Mouse (Mus musculus) forebrain, embryonic 13.5 days (tissue): ENCODE data around the gene Srpk2. TPM values are rescaled to one million over a fixed set of nuclear protein-coding genes. Genes with fewer than 3 reads are reported as not detected.
"Not testable (repeated sequence)": the region's sequence is repeated elsewhere in the genome, so short reads cannot be mapped to it uniquely, and the experiment has no call there.

Source experiments
- ATAC-seq: fragments of 200-750 bp; cut with Nextera tagmentation; 2 replicates; pipeline ENCODE4 v1.8.0; 2017
- H3K27ac ChIP-seq: fragments of 300-500 bp; sonication (generic); 2 replicates; pipeline ENCODE4 v1.5.1; 2015; ENCODE audit warnings: inconsistent platforms, mild to moderate bottlenecking, moderate library complexity
- H3K27me3 ChIP-seq: fragments of 300-500 bp; sonication (generic); 2 replicates; pipeline ENCODE4 v1.6.1; 2015; ENCODE audit warnings: mild to moderate bottlenecking, inconsistent platforms
- H3K36me3 ChIP-seq: fragments of 300-500 bp; sonication (generic); 2 replicates; pipeline ENCODE4 v1.6.1; 2015; ENCODE audit warnings: mild to moderate bottlenecking, inconsistent platforms; ENCODE audit not compliant: poor library complexity, severe bottlenecking
- H3K4me1 ChIP-seq: fragments of 300-500 bp; sonication (generic); 2 replicates; pipeline ENCODE4 v1.6.1; 2015; ENCODE audit warnings: inconsistent platforms
- H3K4me2 ChIP-seq: fragments of 300-500 bp; sonication (generic); 2 replicates; pipeline ENCODE4 v1.6.1; 2015; ENCODE audit warnings: inconsistent platforms, mild to moderate bottlenecking, moderate library complexity
- H3K4me3 ChIP-seq: fragments of 300-500 bp; sonication (generic); 2 replicates; pipeline ENCODE4 v1.5.1; 2015; ENCODE audit warnings: mild to moderate bottlenecking, inconsistent platforms
- H3K9ac ChIP-seq: fragments of 300-500 bp; sonication (generic); 2 replicates; pipeline ENCODE4 v1.6.1; 2015; ENCODE audit warnings: mild to moderate bottlenecking, inconsistent platforms
- H3K9me3 ChIP-seq: fragments of 300-500 bp; sonication (generic); replicated peaks from 2 replicates; pipeline ENCODE4 v1.6.1; 2016; ENCODE audit warnings: inconsistent platforms
- whole genome bisulfite sequencing: fragments of 180-500 bp; shearing (Covaris S2); methylation state at CpG from one replicate; pipeline ENCODE4 v1.1.7; 2015; 5-methylcytosine and 5-hydroxymethylcytosine counted together
- polyA plus RNA-seq: library from polyadenylated mRNA; unstranded; fragments of >200 nt; fragmentation: Nextera tagmentation; extraction: Ambion mirVana; gene quantifications from 2 replicates; pipeline ENCODE4 v1.2.1, GENCODE M21; 2015

The Srpk2 gene
- polyA plus RNA-seq, 1 experiment from 2014 or later = 89.5 TPM

DNA sequence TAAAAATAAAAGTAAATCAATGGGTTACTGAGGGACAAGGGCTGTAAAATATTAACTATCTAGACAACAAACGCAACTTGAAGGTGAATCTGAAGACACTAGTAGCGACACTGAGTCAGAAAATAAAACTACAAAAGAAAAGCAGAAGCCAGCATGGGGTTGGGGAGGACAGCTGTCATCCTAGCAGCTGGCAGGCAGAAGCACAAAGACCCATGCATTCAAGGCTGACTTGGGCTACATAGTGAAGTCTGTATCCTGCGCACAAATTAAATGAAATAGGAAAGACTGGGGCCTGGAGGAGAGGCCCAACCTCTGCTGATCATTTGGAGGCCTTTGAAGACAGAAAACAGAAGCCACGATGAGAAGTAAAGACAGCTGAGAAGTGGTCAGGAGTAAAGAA is 106.6 kb downstream of the Srpk2 start:
- Histone ChIP-seq H3K4me3 (no peak overlapping the region), H3K4me1 (peaks cover 30% of the 10 kb centered on the region), H3K9me3 (no peaks in the 10 kb centered on the region), H3K9ac (no peak overlapping the region), H3K4me2 (no peak overlapping the region), H3K27ac (peak overlapping the region; percentile 41; the same call in 1 of the 2 replicates), H3K36me3 (0 out of 2 replicates have a peak, but pooled peaks cover 3% of the 10 kb centered on the region), H3K27me3 (no peaks in the 10 kb centered on the region)
- ATAC-seq = peak; percentile 68; the same call in 1 of the 2 replicates
- WGBS = 48% methylated on average over 4 of the region's 4 CpGs

- Histone ChIP-seq H3K9me3 (no peaks in the 10 kb centered on the region), H3K9ac (no peak overlapping the region), H3K27ac (no peak overlapping the region), H3K27me3 (no peaks in the 10 kb centered on the region), H3K4me3 (no peak overlapping the region), H3K4me1 (peaks cover 30% of the 10 kb centered on the region), H3K4me2 (no peak overlapping the region), H3K36me3 (0 out of 2 replicates have a peak, but pooled peaks cover 3% of the 10 kb centered on the region)
- ATAC-seq = no peak
- 76% methylated on average over 6 of the region's 6 CpGs for WGBS
These were observed 107.9 kb downstream of the Srpk2 start for GRCm38 (mm10) chr5:23576336-23577094.

DNA sequence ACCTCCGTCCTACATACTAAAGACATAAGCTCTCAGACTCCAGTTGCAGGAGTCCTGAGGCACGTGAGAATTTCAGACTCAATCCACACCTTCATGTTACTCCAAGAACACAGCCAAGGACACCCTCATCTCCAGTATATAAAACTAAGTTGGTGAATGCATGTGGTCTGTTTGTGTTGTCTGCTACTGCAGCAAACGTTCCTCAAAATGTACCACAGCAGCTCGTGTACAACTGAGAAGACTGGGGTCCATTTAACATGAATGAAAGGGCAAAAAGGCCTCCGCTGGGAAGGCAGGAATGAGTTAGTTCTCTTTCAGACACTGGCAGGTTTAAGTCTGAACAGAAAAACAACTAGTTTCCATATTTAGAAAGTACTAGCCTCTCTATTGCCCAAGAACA is 110.5 kb downstream of the Srpk2 start:
- H3K9me3 ChIP-seq = no peaks in the 10 kb centered on the region
- no peak overlapping the region for H3K4me3 ChIP-seq
- no peak for ATAC-seq
- no peak overlapping the region for H3K4me2 ChIP-seq
- H3K27ac ChIP-seq = no peak overlapping the region
- peaks cover 23% of the 10 kb centered on the region for H3K4me1 ChIP-seq
- no peak overlapping the region for H3K9ac ChIP-seq
- WGBS = 92% methylated on average over 5 of the region's 5 CpGs
- no peaks in the 10 kb centered on the region for H3K27me3 ChIP-seq
- 0 out of 2 replicates have a peak, but pooled peaks cover 6% of the 10 kb centered on the region for H3K36me3 ChIP-seq

GRCm38 (mm10) chr5:23568188-23568587 is 116.2 kb downstream of the Srpk2 start:
- Histone ChIP-seq H3K4me3 (no peak overlapping the region), H3K9ac (no peak overlapping the region), H3K4me1 (no peaks in the 10 kb centered on the region), H3K27ac (no peak overlapping the region), H3K4me2 (no peak overlapping the region), H3K27me3 (no peaks in the 10 kb centered on the region), H3K36me3 (peaks cover 19% of the 10 kb centered on the region), H3K9me3 (no peaks in the 10 kb centered on the region)
- 91% methylated on average over 5 of the region's 5 CpGs for WGBS
- no peak for ATAC-seq

GRCm38 (mm10) chr5:23566382-23566781 is 118.0 kb downstream of the Srpk2 start:
- H3K4me2 ChIP-seq = no peak overlapping the region
- no peak for ATAC-seq
- no peak overlapping the region for H3K4me3 ChIP-seq
- peaks cover 19% of the 10 kb centered on the region for H3K36me3 ChIP-seq
- 90% methylated on average over 6 of the region's 6 CpGs for WGBS
- no peaks in the 10 kb centered on the region for H3K27me3 ChIP-seq
- no peak overlapping the region for H3K27ac ChIP-seq
- H3K4me1 ChIP-seq = no peaks in the 10 kb centered on the region
- no peak overlapping the region for H3K9ac ChIP-seq
- no peaks in the 10 kb centered on the region for H3K9me3 ChIP-seq

- no peak for ATAC-seq
These were observed 121.9 kb downstream of the Srpk2 start for GRCm38 (mm10) chr5:23562278-23563060.

GRCm38 (mm10) chr5:23561227-23561626 is 123.2 kb downstream of the Srpk2 start:
- no peak overlapping the region for H3K4me2 ChIP-seq
- H3K4me1 ChIP-seq = no peaks in the 10 kb centered on the region
- H3K4me3 ChIP-seq = no peak overlapping the region
- no peaks in the 10 kb centered on the region for H3K9me3 ChIP-seq
- H3K9ac ChIP-seq = no peak overlapping the region
- no peaks in the 10 kb centered on the region for H3K27me3 ChIP-seq
- WGBS = 98% methylated on average over 2 of the region's 2 CpGs
- ATAC-seq = no peak
- peaks cover 23% of the 10 kb centered on the region for H3K36me3 ChIP-seq
- no peak overlapping the region for H3K27ac ChIP-seq

More at GRCm38 (mm10) chr5:23562278-23563060, 121.9 kb downstream of the Srpk2 start:
- no peaks in the 10 kb centered on the region for H3K9me3 ChIP-seq
- H3K36me3 ChIP-seq = peaks cover 23% of the 10 kb centered on the region
- H3K27ac ChIP-seq = no peak overlapping the region
- H3K4me2 ChIP-seq = no peak overlapping the region
- no peak overlapping the region for H3K4me3 ChIP-seq
- H3K4me1 ChIP-seq = no peaks in the 10 kb centered on the region
- no peak overlapping the region for H3K9ac ChIP-seq
- 88% methylated on average over 4 of the region's 4 CpGs for WGBS
- no peaks in the 10 kb centered on the region for H3K27me3 ChIP-seq

- Histone ChIP-seq H3K9me3 (no peaks in the 10 kb centered on the region), H3K9ac (no peak overlapping the region), H3K27me3 (no peaks in the 10 kb centered on the region), H3K4me1 (no peaks in the 10 kb centered on the region), H3K4me2 (no peak overlapping the region), H3K27ac (no peak overlapping the region), H3K4me3 (no peak overlapping the region), H3K36me3 (peaks cover 23% of the 10 kb centered on the region)
- ATAC-seq = no peak
- 92% methylated on average over 4 of the region's 4 CpGs for WGBS
These were observed 124.2 kb downstream of the Srpk2 start for GRCm38 (mm10) chr5:23560171-23560570.

DNA sequence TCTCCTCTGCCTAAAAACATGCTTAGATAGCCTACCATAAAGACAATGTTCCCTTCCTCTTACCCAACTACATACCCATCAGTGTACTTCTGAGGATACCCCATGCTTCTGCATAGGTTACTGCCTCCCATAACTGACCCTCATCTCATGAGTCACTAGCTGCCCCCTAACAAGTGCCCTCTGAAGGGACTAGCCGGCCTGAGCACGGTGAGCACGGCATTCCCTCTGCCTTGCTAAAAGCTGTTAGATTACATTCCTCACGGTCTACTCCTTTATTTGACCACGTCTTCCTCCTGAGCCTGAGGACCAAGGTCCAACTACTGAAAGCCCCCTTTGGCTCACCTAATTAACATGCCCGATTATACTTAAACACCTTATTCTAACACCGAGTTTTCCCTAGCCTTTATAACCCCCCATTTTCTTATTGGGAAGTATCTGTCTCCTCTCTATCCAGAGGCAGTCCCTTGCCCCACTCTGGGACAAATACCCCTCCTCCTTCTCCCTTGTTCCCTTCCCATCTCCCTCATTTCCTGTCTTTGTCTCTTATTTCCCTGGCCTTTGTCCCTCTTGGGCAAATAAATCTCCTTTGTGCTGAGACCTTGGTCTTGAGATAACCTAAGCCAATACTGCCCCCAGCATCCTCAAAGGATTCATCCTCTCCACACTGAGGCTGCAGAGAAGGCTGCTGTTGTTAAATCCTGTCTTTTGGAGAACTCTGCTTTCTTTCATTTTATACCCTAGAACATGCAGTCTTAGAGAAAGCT is 128.2 kb downstream of the Srpk2 start:
- no peak overlapping the region for H3K4me3 ChIP-seq
- 90% methylated on average over 7 of the region's 7 CpGs for WGBS
- ATAC-seq = no peak
- no peaks in the 10 kb centered on the region for H3K27me3 ChIP-seq
- no peak overlapping the region for H3K9ac ChIP-seq
- no peaks in the 10 kb centered on the region for H3K9me3 ChIP-seq
- H3K4me2 ChIP-seq = no peak overlapping the region
- 0 out of 2 replicates have a peak, but pooled peaks cover 5% of the 10 kb centered on the region for H3K36me3 ChIP-seq
- H3K4me1 ChIP-seq = no peaks in the 10 kb centered on the region
- H3K27ac ChIP-seq = no peak overlapping the region

GRCm38 (mm10) chr5:23553338-23553737 is 131.1 kb downstream of the Srpk2 start:
- H3K9ac ChIP-seq, H3K27ac ChIP-seq, H3K27me3 ChIP-seq, H3K4me2 ChIP-seq, H3K9me3 ChIP-seq, ATAC-seq, H3K36me3 ChIP-seq, H3K4me1 ChIP-seq, H3K4me3 ChIP-seq: not testable (repeated sequence)
- WGBS = 84% methylated on average over 3 of the region's 3 CpGs

GRCm38 (mm10) chr5:23551687-23552086 is 132.7 kb downstream of the Srpk2 start:
- WGBS = 85% methylated on average over 5 of the region's 5 CpGs
- H3K4me3 ChIP-seq = no peak overlapping the region
- no peak for ATAC-seq

More at GRCm38 (mm10) chr5:23551687-23552086, 132.7 kb downstream of the Srpk2 start:
- H3K27me3 ChIP-seq = no peaks in the 10 kb centered on the region
- H3K36me3 ChIP-seq = peaks cover 3% of the 10 kb centered on the region; the same call in 1 of the 2 replicates
- H3K27ac ChIP-seq = no peak overlapping the region
- H3K9ac ChIP-seq = no peak overlapping the region
- no peaks in the 10 kb centered on the region for H3K9me3 ChIP-seq
- H3K4me1 ChIP-seq = no peaks in the 10 kb centered on the region
- H3K4me2 ChIP-seq = no peak overlapping the region
